Mouse (Mus musculus) heart, adult 2 months (tissue): ENCODE data around the gene Edn3.

Experiments
- CTCF ChIP-seq: fragments of 200-600 bp; IDR thresholded peaks from 2 replicates; pipeline ENCODE4 v1.8.1; 2022; ENCODE audit warnings: antibody characterized with exemption, mild to moderate bottlenecking, moderate library complexity
- EP300 ChIP-seq: fragments of 200-500 bp; IDR thresholded peaks from 2 replicates; pipeline ENCODE4 v1.6.1; 2011; ENCODE audit warnings: low read depth, low read length, control low read depth; ENCODE audit not compliant: insufficient read depth
- POLR2A ChIP-seq: fragments of 200-500 bp; IDR thresholded peaks from 2 replicates; pipeline ENCODE4 v1.6.1; 2011; ENCODE audit warnings: mild to moderate bottlenecking, low read depth, low read length, control low read depth; ENCODE audit not compliant: insufficient read depth

DNA sequence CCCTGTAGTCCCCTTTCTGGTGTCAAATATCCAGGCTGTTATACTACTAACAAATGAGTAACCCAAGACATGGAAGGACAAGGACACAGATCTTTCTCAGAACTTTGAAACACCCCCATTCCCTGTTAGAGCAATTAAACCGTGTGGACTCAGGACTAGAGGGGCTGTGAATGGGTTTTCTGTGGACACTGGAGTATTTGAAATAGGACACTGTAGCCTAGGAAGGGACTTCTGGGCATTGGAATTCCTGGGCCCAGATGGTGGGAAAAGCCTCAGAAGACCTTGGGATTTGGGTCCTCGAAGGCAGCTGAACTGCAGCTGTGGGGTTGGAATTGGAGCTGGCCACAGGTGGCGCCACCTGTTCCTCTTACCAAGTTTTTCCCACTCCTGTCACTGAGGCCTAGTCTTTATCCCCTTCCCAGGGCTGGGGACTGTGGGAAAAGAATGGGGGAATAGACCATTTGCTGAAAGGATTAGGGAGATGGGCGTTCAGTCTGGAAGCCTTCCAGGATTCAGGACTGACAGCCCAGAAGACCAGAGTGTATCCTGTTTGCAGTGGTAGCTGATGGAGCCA lies 37.2 kb downstream of the Edn3 start:
- no peak for TF ChIP-seq EP300
- TF ChIP-seq POLR2A: no peak
- no peak for TF ChIP-seq CTCF
